Mouse (Mus musculus) embryonic facial prominence, embryonic 12.5 days (tissue): ENCODE measurements at regions not wholly inside any gene's neighbourhood (a gene's known extent, or its start where the extent isn't known, plus 50 kb on each side); places are given as distances from the start of the nearest gene placed in this dataset.

Experiments
- ATAC-seq: fragments of 200-750 bp; cut with Nextera tagmentation; 2 replicates; pipeline ENCODE4 v1.8.0; 2017; ENCODE audit not compliant: insufficient number of reproducible peaks, insufficient read depth, low FRiP score, low TSS enrichment
- H3K27ac ChIP-seq: fragments of 300-500 bp; sonication (generic); 2 replicates; pipeline ENCODE4 v1.5.1; 2016; ENCODE audit warnings: mild to moderate bottlenecking
- H3K27me3 ChIP-seq: fragments of 300-500 bp; sonication (generic); 2 replicates; pipeline ENCODE4 v1.6.1; 2016; ENCODE audit warnings: mild to moderate bottlenecking, moderate library complexity
- H3K36me3 ChIP-seq: fragments of 300-500 bp; sonication (generic); 2 replicates; pipeline ENCODE4 v1.6.1; 2016; ENCODE audit warnings: mild to moderate bottlenecking
- H3K4me1 ChIP-seq: fragments of 300-500 bp; sonication (generic); 2 replicates; pipeline ENCODE4 v1.6.1; 2016
- H3K4me2 ChIP-seq: fragments of 300-500 bp; sonication (generic); replicated peaks from 2 replicates; pipeline ENCODE4 v1.6.1; 2016; ENCODE audit warnings: mild to moderate bottlenecking, moderate library complexity
- H3K4me3 ChIP-seq: fragments of 300-500 bp; sonication (generic); 2 replicates; pipeline ENCODE4 v1.5.1; 2016; ENCODE audit warnings: mild to moderate bottlenecking
- H3K9ac ChIP-seq: fragments of 300-500 bp; sonication (generic); 2 replicates; pipeline ENCODE4 v1.6.1; 2016; ENCODE audit warnings: mild to moderate bottlenecking, moderate library complexity
- H3K9me3 ChIP-seq: fragments of 300-500 bp; sonication (generic); 2 replicates; pipeline ENCODE4 v1.6.1; 2016; ENCODE audit warnings: mild to moderate bottlenecking, moderate library complexity
- WGBS: fragments of 180-500 bp; shearing (Covaris S2); methylation state at CpG from one replicate; pipeline ENCODE4 v1.1.7; 2016; 5-methylcytosine and 5-hydroxymethylcytosine counted together

GRCm38 (mm10) chr8:115539600-115539999, 168.0 kb downstream of the Maf start:
- WGBS, result 83% methylated on average over 9 of the region's 9 CpGs
- ATAC-seq, result no peak
- no peaks in the 10 kb centered on the region for H3K36me3 ChIP-seq
- H3K9me3 ChIP-seq, result no peaks in the 10 kb centered on the region
- peaks cover 9% of the 10 kb centered on the region; the same call in 1 of the 2 replicates for H3K4me1 ChIP-seq
- no peak overlapping the region for H3K4me2 ChIP-seq
- no peak overlapping the region for H3K27ac ChIP-seq
- no peaks in the 10 kb centered on the region for H3K27me3 ChIP-seq
- no peak overlapping the region for H3K9ac ChIP-seq
- no peak overlapping the region for H3K4me3 ChIP-seq

GRCm38 (mm10) chr8:115538236-115538635, 169.4 kb downstream of the Maf start:
- no peak overlapping the region for H3K9ac ChIP-seq
- 78% methylated on average over 4 of the region's 4 CpGs for WGBS
- peaks cover 5% of the 10 kb centered on the region; the same call in 1 of the 2 replicates for H3K4me1 ChIP-seq
- H3K4me3 ChIP-seq, result no peak overlapping the region
- no peak overlapping the region for H3K4me2 ChIP-seq
- no peaks in the 10 kb centered on the region for H3K9me3 ChIP-seq
- ATAC-seq, result no peak
- no peak overlapping the region for H3K27ac ChIP-seq
- no peaks in the 10 kb centered on the region for H3K27me3 ChIP-seq
- H3K36me3 ChIP-seq, result no peaks in the 10 kb centered on the region

GRCm38 (mm10) chr8:115537761-115538160, 169.8 kb downstream of the Maf start:
- H3K4me1 ChIP-seq, result peaks cover 5% of the 10 kb centered on the region; the same call in 1 of the 2 replicates
- H3K4me2 ChIP-seq, result no peak overlapping the region
- ATAC-seq, result no peak
- no peak overlapping the region for H3K9ac ChIP-seq
- no peaks in the 10 kb centered on the region for H3K36me3 ChIP-seq
- H3K4me3 ChIP-seq, result no peak overlapping the region
- no peaks in the 10 kb centered on the region for H3K27me3 ChIP-seq
- no peaks in the 10 kb centered on the region for H3K9me3 ChIP-seq
- H3K27ac ChIP-seq, result no peak overlapping the region
- 69% methylated on average over 5 of the region's 5 CpGs for WGBS

- Histone ChIP-seq H3K27ac (no peak overlapping the region), H3K9ac (no peak overlapping the region), H3K36me3 (no peaks in the 10 kb centered on the region), H3K4me3 (no peak overlapping the region), H3K9me3 (no peaks in the 10 kb centered on the region), H3K4me2 (no peak overlapping the region), H3K27me3 (no peaks in the 10 kb centered on the region), H3K4me1 (peaks cover 5% of the 10 kb centered on the region; the same call in 1 of the 2 replicates)
- no peak for ATAC-seq
- 53% methylated on average over 19 of the region's 19 CpGs for WGBS
Observed at GRCm38 (mm10) chr8:115536554-115537346, 170.8 kb downstream of the Maf start.

GRCm38 (mm10) chr8:115536001-115536400, 171.6 kb downstream of the Maf start:
- peaks cover 5% of the 10 kb centered on the region; the same call in 1 of the 2 replicates for H3K4me1 ChIP-seq
- no peak overlapping the region for H3K9ac ChIP-seq
- no peak overlapping the region for H3K4me2 ChIP-seq
- no peaks in the 10 kb centered on the region for H3K27me3 ChIP-seq
- no peak overlapping the region for H3K27ac ChIP-seq
- no peak for ATAC-seq
- no peak overlapping the region for H3K4me3 ChIP-seq
- 76% methylated on average over 8 of the region's 8 CpGs for WGBS
- H3K9me3 ChIP-seq, result no peaks in the 10 kb centered on the region
- no peaks in the 10 kb centered on the region for H3K36me3 ChIP-seq

- H3K27me3 ChIP-seq, result 0 out of 2 replicates have a peak, but pooled peaks cover 4% of the 10 kb centered on the region
- peaks cover 5% of the 10 kb centered on the region; the same call in 1 of the 2 replicates for H3K4me1 ChIP-seq
- no peak for ATAC-seq
Observed at GRCm38 (mm10) chr8:115534030-115534429, 173.6 kb downstream of the Maf start.

GRCm38 (mm10) chr8:115531343-115531742, 176.3 kb downstream of the Maf start:
- no peaks in the 10 kb centered on the region for H3K9me3 ChIP-seq
- no peak for ATAC-seq
- WGBS, result 72% methylated on average over 6 of the region's 6 CpGs
- H3K36me3 ChIP-seq, result no peaks in the 10 kb centered on the region
- H3K4me2 ChIP-seq, result no peak overlapping the region
- H3K4me1 ChIP-seq, result 0 out of 2 replicates have a peak, but pooled peaks cover under 1% of the 10 kb centered on the region
- H3K27ac ChIP-seq, result no peak overlapping the region
- H3K4me3 ChIP-seq, result no peak overlapping the region
- H3K27me3 ChIP-seq, result 0 out of 2 replicates have a peak, but pooled peaks cover 4% of the 10 kb centered on the region
- H3K9ac ChIP-seq, result no peak overlapping the region

More at GRCm38 (mm10) chr8:115534030-115534429, 173.6 kb downstream of the Maf start:
- Histone ChIP-seq H3K4me2 (no peak overlapping the region), H3K4me3 (no peak overlapping the region), H3K36me3 (no peaks in the 10 kb centered on the region), H3K27ac (no peak overlapping the region), H3K9me3 (no peaks in the 10 kb centered on the region), H3K9ac (no peak overlapping the region)
- WGBS, result 41% methylated on average over 2 of the region's 2 CpGs

GRCm38 (mm10) chr8:115529568-115530342, 177.8 kb downstream of the Maf start:
- Histone ChIP-seq H3K9me3 (no peaks in the 10 kb centered on the region), H3K27me3 (0 out of 2 replicates have a peak, but pooled peaks cover 4% of the 10 kb centered on the region), H3K27ac (no peak overlapping the region), H3K36me3 (no peaks in the 10 kb centered on the region), H3K9ac (no peak overlapping the region), H3K4me2 (no peak overlapping the region), H3K4me3 (no peak overlapping the region), H3K4me1 (no peaks in the 10 kb centered on the region)
- ATAC-seq, result no peak
- 34% methylated on average over 14 of the region's 14 CpGs for WGBS

- Histone ChIP-seq H3K9me3 (no peaks in the 10 kb centered on the region), H3K4me3 (no peak overlapping the region), H3K4me1 (no peaks in the 10 kb centered on the region), H3K36me3 (no peaks in the 10 kb centered on the region), H3K27me3 (0 out of 2 replicates have a peak, but pooled peaks cover 4% of the 10 kb centered on the region), H3K4me2 (no peak overlapping the region), H3K27ac (no peak overlapping the region), H3K9ac (no peak overlapping the region)
- WGBS, result 93% methylated on average over 11 of the region's 11 CpGs
- no peak for ATAC-seq
Observed at GRCm38 (mm10) chr8:115528879-115529278, 178.7 kb downstream of the Maf start.

- 86% methylated on average over 8 of the region's 8 CpGs for WGBS
- no peak for ATAC-seq
Observed at GRCm38 (mm10) chr8:115525149-115525548, 182.4 kb downstream of the Maf start.

GRCm38 (mm10) chr8:115524713-115525112, 182.9 kb downstream of the Maf start:
- Histone ChIP-seq H3K9ac (no peak overlapping the region), H3K27ac (no peak overlapping the region), H3K9me3 (no peaks in the 10 kb centered on the region), H3K4me3 (no peak overlapping the region), H3K4me1 (no peaks in the 10 kb centered on the region), H3K4me2 (no peak overlapping the region), H3K27me3 (0 out of 2 replicates have a peak, but pooled peaks cover under 1% of the 10 kb centered on the region), H3K36me3 (no peaks in the 10 kb centered on the region)
- 82% methylated on average over 8 of the region's 8 CpGs for WGBS
- ATAC-seq, result no peak

More at GRCm38 (mm10) chr8:115525149-115525548, 182.4 kb downstream of the Maf start:
- no peaks in the 10 kb centered on the region for H3K36me3 ChIP-seq
- H3K4me2 ChIP-seq, result no peak overlapping the region
- H3K27me3 ChIP-seq, result 0 out of 2 replicates have a peak, but pooled peaks cover 4% of the 10 kb centered on the region
- no peak overlapping the region for H3K9ac ChIP-seq
- H3K9me3 ChIP-seq, result no peaks in the 10 kb centered on the region
- H3K4me1 ChIP-seq, result no peaks in the 10 kb centered on the region
- no peak overlapping the region for H3K27ac ChIP-seq
- no peak overlapping the region for H3K4me3 ChIP-seq
